Mouse (Mus musculus) liver, embryonic 14.5 days (tissue): ENCODE results near the gene Zcrb1. TPM values are rescaled to one million over a fixed set of nuclear protein-coding genes. Genes with fewer than 3 reads are reported as not detected.
A peak's percentile ranks its signal among the peaks of the same experiment; 100 is the strongest.

ENCODE experiments used
- ATAC-seq: fragments of 200-750 bp; cut with Nextera tagmentation; 2 replicates; pipeline ENCODE4 v1.8.0; 2017; ENCODE audit warnings: moderate number of reproducible peaks, mild to moderate bottlenecking, moderate library complexity; ENCODE audit not compliant: insufficient read depth
- DNase-seq, 3 experiments: peaks; one replicate each; pipeline ENCODE4 v3.0.0-alpha.2; 2012 to 2013; ENCODE audit warnings: low read depth in 3 of 3, low spot score in 3 of 3
- H3K27ac ChIP-seq: fragments of 300-500 bp; sonication (generic); 2 replicates; pipeline ENCODE4 v1.5.1; 2014; ENCODE audit warnings: moderate library complexity, mild to moderate bottlenecking, control low read depth, inconsistent platforms
- H3K27me3 ChIP-seq: fragments of 300-500 bp; sonication (generic); 2 replicates; pipeline ENCODE4 v1.6.1; 2014; ENCODE audit warnings: mild to moderate bottlenecking, low read length, moderate library complexity; ENCODE audit not compliant: control insufficient read depth, insufficient read depth
- H3K36me3 ChIP-seq: fragments of 300-500 bp; sonication (generic); replicated peaks from 2 replicates; pipeline ENCODE4 v1.6.1; 2014; ENCODE audit warnings: low read depth; ENCODE audit not compliant: control insufficient read depth, insufficient read depth
- H3K4me1 ChIP-seq, 2 experiments: fragments of 200-500 bp in 1 of 2; fragments of 300-500 bp in 1 of 2; sonication (generic) in 1 of 2; replicated peaks; 2 replicates each; pipeline ENCODE4 v1.6.1; 2012 to 2014; ENCODE audit warnings: antibody characterized with exemption in 1 of 2, inconsistent platforms in 1 of 2, low read length in 1 of 2; ENCODE audit not compliant: control insufficient read depth in 2 of 2, insufficient read depth in 2 of 2
- H3K4me2 ChIP-seq: fragments of 300-500 bp; sonication (generic); 2 replicates; pipeline ENCODE4 v1.6.1; 2014; ENCODE audit warnings: low read depth, mild to moderate bottlenecking, control low read depth, moderate library complexity
- H3K4me3 ChIP-seq, 2 experiments: fragments of 200-500 bp in 1 of 2; fragments of 300-500 bp in 1 of 2; sonication (generic) in 1 of 2; 2 replicates each; pipeline ENCODE4 v1.5.1; 2012 to 2014; ENCODE audit warnings: low read depth in 2 of 2, low read length in 2 of 2, mild to moderate bottlenecking in 2 of 2, control low read depth in 1 of 2, inconsistent platforms in 1 of 2, moderate library complexity in 1 of 2; ENCODE audit not compliant: insufficient read depth in 1 of 2
- H3K9ac ChIP-seq: fragments of 300-500 bp; sonication (generic); replicated peaks from 2 replicates; pipeline ENCODE4 v1.6.1; 2014; ENCODE audit warnings: mild to moderate bottlenecking, control low read depth, moderate library complexity
- H3K9me3 ChIP-seq: fragments of 300-500 bp; sonication (generic); 2 replicates; pipeline ENCODE4 v1.6.1; 2016; ENCODE audit warnings: low read length, mixed read lengths; ENCODE audit not compliant: control insufficient read depth
- CTCF ChIP-seq: IDR thresholded peaks from 2 replicates; pipeline ENCODE4 v1.5.1; 2016; ENCODE audit warnings: antibody characterized with exemption, low read depth, control low read depth
- EP300 ChIP-seq: IDR thresholded peaks from 2 replicates; pipeline ENCODE4 v1.6.1; 2016; ENCODE audit warnings: antibody characterized with exemption, low read depth
- WGBS: fragments of 180-500 bp; shearing (Covaris S2); extraction: QIAGEN DNeasy Blood & Tissue Kit; methylation state at CpG from one replicate; pipeline ENCODE4 v1.1.7; 2014; ENCODE audit not compliant: insufficient replicate concordance; 5-methylcytosine and 5-hydroxymethylcytosine counted together
- polyA plus RNA-seq, 2 experiments: library from polyadenylated mRNA; depleted of rRNA in 1 of 2; stranded (reverse) in 1 of 2; unstranded in 1 of 2; fragments of >200 nt; fragmentation: Nextera tagmentation in 1 of 2; extraction: Ambion mirVana in 1 of 2; gene quantifications; 2 replicates each; pipeline versions ENCODE4 v1.2.1 to v1.2.3; 2012 to 2014

The Zcrb1 gene
- polyA plus RNA-seq, 2 experiments: 44.0 to 64.0 TPM

DNA sequence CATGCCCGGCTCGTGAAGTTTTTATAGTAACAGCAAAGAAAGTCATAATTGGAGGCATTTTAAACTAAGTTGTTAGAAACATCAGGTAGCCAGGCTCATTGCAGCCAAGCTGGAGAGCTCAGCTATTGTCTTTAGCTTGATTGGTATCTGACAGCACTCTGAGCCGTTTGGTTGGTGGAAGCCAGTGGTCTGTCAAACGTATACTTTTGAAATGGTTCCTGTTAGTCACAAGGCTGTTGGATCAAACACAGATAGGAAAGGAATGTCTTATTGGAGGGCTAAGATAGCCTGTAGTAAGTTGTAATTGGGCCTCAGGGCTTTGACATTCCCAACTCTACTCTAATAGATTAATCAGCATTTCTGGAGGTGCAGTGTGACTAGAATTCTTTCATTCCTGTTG is 3.3 kb upstream of the Zcrb1 start:
- Histone ChIP-seq H3K4me3 (no peak overlapping the region), H3K9me3 (no peaks in the 10 kb centered on the region), H3K4me2 (peak overlapping the region; percentile 18; the same call in 1 of the 2 replicates), H3K27ac (no peak overlapping the region), H3K27me3 (no peaks in the 10 kb centered on the region), H3K36me3 (no peaks in the 10 kb centered on the region), H3K4me1 (peaks cover 18 to 22% of the 10 kb centered on the region in 2 experiments), H3K9ac (no peak overlapping the region; the same call in 1 of the 2 replicates)
- no peak for TF ChIP-seq EP300
- TF ChIP-seq CTCF: no peak
- DNase-seq (no peak), ATAC-seq (no peak)
- WGBS: 43% methylated on average over 4 of the region's 4 CpGs

DNA sequence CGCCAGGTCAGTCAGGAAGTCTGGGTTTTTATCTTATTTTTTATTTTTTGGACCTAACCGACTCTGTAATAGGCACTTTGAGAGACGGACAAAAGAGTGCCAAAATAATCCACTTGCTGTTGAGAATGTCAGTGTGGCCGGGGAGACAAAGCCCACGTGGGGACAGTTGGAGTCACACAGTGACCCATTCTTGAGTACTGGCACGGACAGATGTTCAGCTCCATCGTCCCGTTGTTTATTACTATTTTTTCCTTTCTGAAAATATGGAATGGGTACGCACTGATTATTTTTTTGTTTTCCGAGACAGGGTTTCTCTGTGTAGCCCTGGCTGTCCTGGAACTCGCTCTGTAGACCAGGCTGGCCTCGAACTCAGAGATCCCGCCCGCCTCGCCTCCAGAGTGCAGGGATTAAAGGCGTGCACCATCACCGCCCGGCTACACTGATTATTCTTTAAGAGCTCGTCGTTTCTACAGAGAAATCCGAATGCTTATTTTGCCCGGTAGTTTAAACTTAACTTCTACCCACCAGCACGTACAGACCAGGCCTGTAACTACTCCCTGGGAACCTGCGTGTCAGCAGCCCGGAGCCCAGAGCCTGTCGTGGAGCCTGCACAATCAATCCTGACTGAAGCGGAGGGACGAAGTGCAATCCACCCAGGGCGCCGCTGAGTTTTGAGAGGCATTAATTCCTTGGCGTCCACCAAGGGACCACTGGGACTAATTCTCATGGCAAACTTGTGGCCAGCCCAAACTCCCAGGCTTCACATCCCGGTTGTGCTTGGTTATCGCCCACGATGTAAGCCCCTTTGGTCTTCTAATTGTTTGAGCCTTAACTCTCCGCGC is 786 bp upstream of the Zcrb1 start:
- peak in 1 of 3 experiments; percentile 17 for DNase-seq

DNA sequence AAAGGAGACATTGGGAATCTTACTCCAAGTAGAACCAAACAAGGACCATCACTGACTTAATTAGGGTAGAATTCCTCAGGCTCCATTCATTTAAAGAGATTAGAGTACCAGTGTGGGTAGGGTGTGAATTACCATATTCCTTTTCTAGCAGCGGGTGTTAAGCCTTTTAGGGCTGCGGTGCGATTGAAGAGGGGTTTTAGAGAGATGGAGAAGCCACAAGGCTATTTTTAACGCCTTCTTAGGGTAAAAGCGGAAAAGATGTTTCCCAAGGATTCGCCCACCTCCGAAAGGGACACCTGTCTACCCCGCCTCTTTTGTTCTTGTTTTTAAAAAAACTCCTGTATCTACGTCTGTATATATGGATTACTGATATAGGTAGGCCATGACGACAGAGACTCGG is 865 bp downstream of the Zcrb1 start:
- no peaks in the 10 kb centered on the region for H3K27me3 ChIP-seq
- 2% methylated on average over 11 of the region's 11 CpGs for WGBS
- no peak for ATAC-seq
- H3K4me1 ChIP-seq: peaks cover 18 to 19% of the 10 kb centered on the region in 2 experiments
- no peak overlapping the region; the same call in 1 of the 2 replicates for H3K27ac ChIP-seq
- no peak for TF ChIP-seq EP300
- no peak for TF ChIP-seq CTCF
- no peaks in the 10 kb centered on the region for H3K9me3 ChIP-seq
- peak overlapping the region; percentile 82 for H3K4me2 ChIP-seq
- peak overlapping the region; percentile 95 to 98 for H3K4me3 ChIP-seq
- peak overlapping the region; percentile 97 for H3K9ac ChIP-seq
- H3K36me3 ChIP-seq: peaks cover 11% of the 10 kb centered on the region
- no peak for DNase-seq

More for the DNA sequence above, 786 bp upstream of the Zcrb1 start:
- peak overlapping the region; percentile 97 for H3K9ac ChIP-seq
- 4% methylated on average over 36 of the region's 36 CpGs for WGBS
- H3K27ac ChIP-seq: peak overlapping the region; percentile 83
- TF ChIP-seq EP300 (no peak), CTCF (no peak)
- H3K36me3 ChIP-seq: peaks cover 7% of the 10 kb centered on the region
- ATAC-seq: peak; percentile 30
- H3K9me3 ChIP-seq: no peaks in the 10 kb centered on the region
- peak overlapping the region; percentile 95 to 98 for H3K4me3 ChIP-seq
- peaks cover 18 to 19% of the 10 kb centered on the region in 2 experiments for H3K4me1 ChIP-seq
- no peaks in the 10 kb centered on the region for H3K27me3 ChIP-seq
- peak overlapping the region; percentile 82 for H3K4me2 ChIP-seq

DNA sequence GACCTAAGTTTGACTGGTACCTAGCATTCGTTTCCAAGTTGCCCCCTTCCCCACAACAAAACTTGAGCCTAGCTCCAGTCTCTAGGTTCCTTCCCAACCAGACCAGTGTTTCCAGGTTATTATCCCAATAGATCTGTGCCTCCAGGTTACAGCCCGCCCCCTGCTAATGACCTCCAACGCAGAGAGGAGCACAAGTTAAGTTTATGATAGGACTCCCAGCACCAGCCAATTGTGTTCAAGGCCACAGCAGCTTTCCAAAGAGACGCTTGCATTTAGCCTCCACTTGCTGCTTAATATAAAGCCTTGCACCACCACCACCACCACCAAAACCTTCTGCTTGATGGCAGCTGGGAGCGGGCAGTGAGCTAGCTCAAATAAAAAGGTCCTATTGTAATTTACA is 16.8 kb downstream of the Zcrb1 start:
- no peaks in the 10 kb centered on the region for H3K4me1 ChIP-seq
- H3K36me3 ChIP-seq: peaks cover 9% of the 10 kb centered on the region
- H3K9ac ChIP-seq: no peak overlapping the region
- H3K4me2 ChIP-seq: no peak overlapping the region
- WGBS: 63% methylated on average over 5 of the region's 5 CpGs
- TF ChIP-seq CTCF: no peak
- TF ChIP-seq EP300: no peak
- DNase-seq (no peak), ATAC-seq (no peak)
- no peaks in the 10 kb centered on the region for H3K9me3 ChIP-seq
- H3K27ac ChIP-seq: no peak overlapping the region
- no peaks in the 10 kb centered on the region for H3K27me3 ChIP-seq
- no peak overlapping the region for H3K4me3 ChIP-seq

DNA sequence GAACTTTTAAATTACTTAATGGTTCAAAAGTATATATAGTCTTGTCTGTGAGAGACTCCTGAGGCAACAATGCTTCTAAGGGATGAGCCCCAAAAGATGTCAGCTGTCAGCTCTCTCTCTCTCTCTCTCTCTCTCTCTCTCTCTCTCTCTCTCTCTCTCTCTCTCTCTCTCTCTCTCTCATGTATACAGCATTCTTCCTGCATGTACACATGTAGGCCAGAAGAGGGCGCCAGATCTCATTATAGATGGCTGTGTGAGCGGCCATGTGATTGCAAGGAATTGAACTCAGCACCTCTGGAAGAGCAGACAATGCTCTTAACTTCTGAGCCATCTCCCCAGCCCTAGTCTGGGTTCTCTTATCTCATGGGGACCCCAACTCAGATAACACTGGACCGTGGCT is 19.0 kb downstream of the Zcrb1 start:
- H3K4me2 ChIP-seq: no peak overlapping the region
- peak; percentile 57; the same call in 1 of the 2 replicates for ATAC-seq
- no peak overlapping the region for H3K9ac ChIP-seq
- H3K4me1 ChIP-seq: peaks cover 2 to 5% of the 10 kb centered on the region in 2 experiments
- 50% methylated on average over 3 of the region's 3 CpGs for WGBS
- peak in 1 of 3 experiments; percentile 38 for DNase-seq
- H3K27ac ChIP-seq: no peak overlapping the region
- no peaks in the 10 kb centered on the region for H3K36me3 ChIP-seq
- no peaks in the 10 kb centered on the region for H3K9me3 ChIP-seq
- no peak for TF ChIP-seq EP300
- peak; percentile 82 for TF ChIP-seq CTCF
- no peak overlapping the region for H3K4me3 ChIP-seq
- H3K27me3 ChIP-seq: no peaks in the 10 kb centered on the region
